Mouse (Mus musculus): ENCODE measurements around the gene Rbm4. TPM values are rescaled to one million over a fixed set of nuclear protein-coding genes. Genes with fewer than 3 reads are reported as not detected.
"Not testable (repeated sequence)": the region's sequence is repeated elsewhere in the genome, so short reads cannot be mapped to it uniquely, and the experiment has no call there.

The Rbm4 gene
- total RNA-seq (2021): 10 to 100 TPM; 46.1 to 48.4 TPM

- DNase-seq: peak; percentile 98
Measured at GRCm38 (mm10) chr19:4793831-4794422, at the start of gene Rbm4. TSS of gene Rbm4 (minus strand) at chr19:4793901.

GRCm38 (mm10) chr19:4842611-4843010, 48.9 kb upstream of the Rbm4 start:
- no peak for DNase-seq

- no peak for DNase-seq
Measured at GRCm38 (mm10) chr19:4840848-4841247, 47.1 kb upstream of the Rbm4 start.

GRCm38 (mm10) chr19:4839149-4839548, 45.4 kb upstream of the Rbm4 start, which contains the start of the genes Ccs and Ccdc87:
TSS of gene Ccs (minus strand) at chr19:4839332.
TSS of gene Ccdc87 (plus strand) at chr19:4839366.
- peak; percentile 97 for DNase-seq

- DNase-seq: no peak
Measured at GRCm38 (mm10) chr19:4838526-4839140, 44.9 kb upstream of the Rbm4 start.

- DNase-seq: no peak
Measured at GRCm38 (mm10) chr19:4837049-4837448, 43.3 kb upstream of the Rbm4 start.

- no peak for DNase-seq
Measured at GRCm38 (mm10) chr19:4836096-4836495, 42.4 kb upstream of the Rbm4 start.

- DNase-seq: no peak
Measured at GRCm38 (mm10) chr19:4833977-4834376, 40.3 kb upstream of the Rbm4 start.

- peak; percentile 78 for DNase-seq
Measured at GRCm38 (mm10) chr19:4829156-4829555, 35.5 kb upstream of the Rbm4 start.

- no peak for DNase-seq
Measured at GRCm38 (mm10) chr19:4828444-4829114, 34.9 kb upstream of the Rbm4 start.

GRCm38 (mm10) chr19:4820678-4821303, 27.1 kb upstream of the Rbm4 start:
- DNase-seq: peak; percentile 81

- no peak for DNase-seq
Measured at GRCm38 (mm10) chr19:4817182-4817835, 23.6 kb upstream of the Rbm4 start.

- DNase-seq: peak; percentile 42
Measured at GRCm38 (mm10) chr19:4813015-4813414, 19.3 kb upstream of the Rbm4 start.

- not testable (repeated sequence) for DNase-seq
Measured at GRCm38 (mm10) chr19:4812334-4812949, 18.7 kb upstream of the Rbm4 start.

- DNase-seq: no peak
Measured at GRCm38 (mm10) chr19:4811909-4812242, 18.2 kb upstream of the Rbm4 start.

GRCm38 (mm10) chr19:4811063-4811908, 17.6 kb upstream of the Rbm4 start, which contains the start of the genes Gm21992 and Rbm14:
TSS of gene Gm21992 (minus strand) at chr19:4811612.
TSS of gene Rbm14 (minus strand) at chr19:4811634.
- DNase-seq: peak; percentile 98

- no peak for DNase-seq
Measured at GRCm38 (mm10) chr19:4810746-4811062, 17.0 kb upstream of the Rbm4 start.

- DNase-seq: no peak
Measured at GRCm38 (mm10) chr19:4810309-4810708, 16.6 kb upstream of the Rbm4 start.

GRCm38 (mm10) chr19:4803283-4803682, 9.6 kb upstream of the Rbm4 start:
- no peak for DNase-seq

GRCm38 (mm10) chr19:4802691-4803091, 9.0 kb upstream of the Rbm4 start:
- no peak for DNase-seq

- no peak for DNase-seq
Measured at GRCm38 (mm10) chr19:4799083-4799482, 5.4 kb upstream of the Rbm4 start.

All from heart, postnatal 4 days (tissue).